Mouse (Mus musculus) heart, postnatal 0 days (tissue): ENCODE measurements around the gene Fkbp5.

Experiments used
- CTCF ChIP-seq: IDR thresholded peaks from 2 replicates; pipeline ENCODE4 v1.5.1; 2016; ENCODE audit warnings: antibody characterized with exemption, control low read depth, low read depth
- EP300 ChIP-seq: IDR thresholded peaks from 2 replicates; pipeline ENCODE4 v1.6.1; 2016; ENCODE audit warnings: antibody characterized with exemption, low read depth

DNA sequence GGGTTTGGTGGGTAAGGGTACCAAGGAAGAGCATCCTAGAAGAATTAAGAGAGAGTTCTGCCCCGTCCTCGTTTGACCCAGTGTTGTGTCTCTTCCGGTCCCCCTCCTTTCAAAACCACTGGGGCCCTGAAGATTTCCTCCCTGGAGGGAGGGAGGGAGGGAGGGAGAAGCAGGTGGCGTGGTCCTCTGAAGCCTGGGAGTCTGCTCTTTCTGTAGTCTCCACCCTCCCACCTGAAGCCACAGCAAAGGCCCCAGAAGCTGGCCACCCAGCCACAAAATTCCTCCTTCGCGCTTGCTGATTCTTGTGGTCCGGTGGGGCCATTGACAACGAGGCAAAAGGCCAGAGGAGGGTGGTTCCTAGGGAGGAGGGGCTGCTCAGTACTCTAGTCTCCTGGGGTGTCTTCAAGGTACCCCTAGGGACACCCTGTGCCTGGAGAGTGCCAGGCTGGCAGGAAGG lies 1.3 kb upstream of the Fkbp5 start:
- no peak for TF ChIP-seq EP300
- TF ChIP-seq CTCF = no peak
